Mouse (Mus musculus): ENCODE measurements around the gene Nudt1.

The Nudt1 gene

GRCm38 (mm10) chr5:140321042-140321755 lies at the start of gene Nudt1, which contains the start of gene Mad1l1:
Gene Nudt1 (plus strand): TSS chr5:140321656.
Gene Mad1l1 (minus strand): TSS chr5:140321552.
- DNase-seq (ENCODE audit: low spot score) = peak; percentile 93

GRCm38 (mm10) chr5:140276779-140277178 lies 44.7 kb upstream of the Nudt1 start:
- DNase-seq (ENCODE audit: low spot score) = no peak

- no peak for DNase-seq (ENCODE audit: low spot score)
Observed at GRCm38 (mm10) chr5:140280205-140280604, 41.3 kb upstream of the Nudt1 start.

GRCm38 (mm10) chr5:140282376-140282775 lies 39.1 kb upstream of the Nudt1 start:
- DNase-seq (ENCODE audit: low spot score) = no peak

- no peak for DNase-seq (ENCODE audit: low spot score)
Observed at GRCm38 (mm10) chr5:140282900-140283299, 38.6 kb upstream of the Nudt1 start.

- no peak for DNase-seq (ENCODE audit: low spot score)
Observed at GRCm38 (mm10) chr5:140284011-140284410, 37.4 kb upstream of the Nudt1 start.

GRCm38 (mm10) chr5:140284761-140285160 lies 36.7 kb upstream of the Nudt1 start:
- no peak for DNase-seq (ENCODE audit: low spot score)

- no peak for DNase-seq (ENCODE audit: low spot score)
Observed at GRCm38 (mm10) chr5:140288287-140288686, 33.2 kb upstream of the Nudt1 start.

GRCm38 (mm10) chr5:140289161-140289560 lies 32.3 kb upstream of the Nudt1 start:
- DNase-seq (ENCODE audit: low spot score) = no peak

- peak; percentile 80 for DNase-seq (ENCODE audit: low spot score)
Observed at GRCm38 (mm10) chr5:140292152-140292551, 29.3 kb upstream of the Nudt1 start.

- DNase-seq (ENCODE audit: low spot score) = no peak
Observed at GRCm38 (mm10) chr5:140298291-140298690, 23.2 kb upstream of the Nudt1 start.

GRCm38 (mm10) chr5:140306016-140306415 lies 15.4 kb upstream of the Nudt1 start:
- DNase-seq (ENCODE audit: low spot score) = no peak

GRCm38 (mm10) chr5:140307602-140308001 lies 13.9 kb upstream of the Nudt1 start:
- DNase-seq (ENCODE audit: low spot score) = no peak

- DNase-seq (ENCODE audit: low spot score) = no peak
Observed at GRCm38 (mm10) chr5:140316716-140317115, 4.7 kb upstream of the Nudt1 start.

- no peak for DNase-seq (ENCODE audit: low spot score)
Observed at GRCm38 (mm10) chr5:140321756-140322575, 510 bp downstream of the Nudt1 start.

GRCm38 (mm10) chr5:140324058-140324457 lies 2.6 kb downstream of the Nudt1 start:
- no peak for DNase-seq (ENCODE audit: low spot score)

GRCm38 (mm10) chr5:140331615-140332512 lies 10.4 kb downstream of the Nudt1 start, which contains the start of gene Mrm2:
Gene Mrm2 (minus strand): TSS chr5:140331898.
- peak; percentile 77 for DNase-seq (ENCODE audit: low spot score)

- no peak for DNase-seq (ENCODE audit: low spot score)
Observed at GRCm38 (mm10) chr5:140332519-140332918, 11.1 kb downstream of the Nudt1 start.

- DNase-seq (ENCODE audit: low spot score) = no peak
Observed at GRCm38 (mm10) chr5:140333631-140334030, 12.2 kb downstream of the Nudt1 start.

- peak; percentile 27 for DNase-seq (ENCODE audit: low spot score)
Observed at GRCm38 (mm10) chr5:140336680-140337079, 15.2 kb downstream of the Nudt1 start.

GRCm38 (mm10) chr5:140338779-140339178 lies 17.3 kb downstream of the Nudt1 start:
- no peak for DNase-seq (ENCODE audit: low spot score)

GRCm38 (mm10) chr5:140339836-140340235 lies 18.4 kb downstream of the Nudt1 start:
- no peak for DNase-seq (ENCODE audit: low spot score)

All from layer of hippocampus, adult 11-12 months (tissue).